Mouse (Mus musculus): ENCODE data around the gene Ctss. TPM values are rescaled to one million over a fixed set of nuclear protein-coding genes. Genes with fewer than 3 reads are reported as not detected.

The Ctss gene
- polyA plus RNA-seq, 1 experiment, result not detected

- WGBS, result 46% methylated on average over 2 of the region's 2 CpGs
- TF ChIP-seq POLR2A (IDR thresholded peaks at IDR 0.05; ENCODE audit: insufficient read depth, low read depth, low read length) (no peak), CTCF (IDR thresholded peaks at IDR 0.05; ENCODE audit: insufficient read depth, low read depth, low read length) (no peak)
- H3K4me3 ChIP-seq (ENCODE audit: insufficient read depth, low read depth, low read length), result no peak overlapping the region
- no peaks in the 10 kb centered on the region for H3K4me1 ChIP-seq (ENCODE audit: control insufficient read depth, insufficient read depth, low read length)
- no peak overlapping the region for H3K27ac ChIP-seq (ENCODE audit: insufficient read depth, low read depth, low read length)
Measured at GRCm38 (mm10) chr3:95502312-95502711, 24.3 kb upstream of the Ctss start.

GRCm38 (mm10) chr3:95509348-95509747 is 17.2 kb upstream of the Ctss start:
- H3K4me3 ChIP-seq (ENCODE audit: insufficient read depth, low read depth, low read length), result no peak overlapping the region
- TF ChIP-seq POLR2A (IDR thresholded peaks at IDR 0.05; ENCODE audit: insufficient read depth, low read depth, low read length), result no peak
- TF ChIP-seq CTCF (IDR thresholded peaks at IDR 0.05; ENCODE audit: insufficient read depth, low read depth, low read length), result no peak
- H3K4me1 ChIP-seq (ENCODE audit: control insufficient read depth, insufficient read depth, low read length), result peaks cover 2% of the 10 kb centered on the region; the same call in 1 of the 2 replicates
- H3K27ac ChIP-seq (ENCODE audit: insufficient read depth, low read depth, low read length), result no peak overlapping the region
- 73% methylated on average over 6 of the region's 6 CpGs for WGBS

- 73% methylated on average over 9 of the region's 9 CpGs for WGBS
Measured at GRCm38 (mm10) chr3:95511611-95512180, 14.9 kb upstream of the Ctss start.

DNA sequence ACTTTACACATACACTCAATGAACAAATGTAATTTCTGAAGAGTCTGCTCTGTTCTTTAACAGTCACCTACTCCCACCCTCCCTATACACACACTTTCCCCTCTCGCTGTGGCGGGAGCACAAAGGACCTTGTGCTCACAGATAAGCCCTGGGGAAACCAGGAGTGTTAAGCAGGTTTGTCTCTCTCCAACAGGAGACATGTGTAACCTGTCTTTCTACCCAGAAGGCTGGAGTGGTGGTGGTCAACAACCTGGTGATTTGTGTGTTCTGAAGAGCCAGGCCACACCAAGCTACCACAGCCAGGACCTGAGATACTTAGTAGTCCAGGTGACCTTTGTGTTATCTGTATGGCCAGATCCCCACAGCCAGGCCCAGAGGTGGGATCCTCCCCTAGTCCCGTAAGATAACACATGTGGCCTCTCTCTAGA is 10.0 kb upstream of the Ctss start:
- Histone ChIP-seq H3K4me3 (ENCODE audit: insufficient read depth, low read depth, low read length) (no peak overlapping the region), H3K27ac (ENCODE audit: insufficient read depth, low read depth, low read length) (no peak overlapping the region), H3K4me1 (ENCODE audit: control insufficient read depth, insufficient read depth, low read length) (peaks cover 7% of the 10 kb centered on the region)
- TF ChIP-seq POLR2A (IDR thresholded peaks at IDR 0.05; ENCODE audit: insufficient read depth, low read depth, low read length) (no peak), CTCF (IDR thresholded peaks at IDR 0.05; ENCODE audit: insufficient read depth, low read depth, low read length) (no peak)
- WGBS, result 78% methylated on average over 3 of the region's 3 CpGs

More at GRCm38 (mm10) chr3:95511611-95512180, 14.9 kb upstream of the Ctss start:
- no peak for TF ChIP-seq POLR2A (IDR thresholded peaks at IDR 0.05; ENCODE audit: insufficient read depth, low read depth, low read length)
- TF ChIP-seq CTCF (IDR thresholded peaks at IDR 0.05; ENCODE audit: insufficient read depth, low read depth, low read length), result no peak
- no peak overlapping the region for H3K4me3 ChIP-seq (ENCODE audit: insufficient read depth, low read depth, low read length)
- peaks cover 2% of the 10 kb centered on the region; the same call in 1 of the 2 replicates for H3K4me1 ChIP-seq (ENCODE audit: control insufficient read depth, insufficient read depth, low read length)
- H3K27ac ChIP-seq (ENCODE audit: insufficient read depth, low read depth, low read length), result no peak overlapping the region

DNA sequence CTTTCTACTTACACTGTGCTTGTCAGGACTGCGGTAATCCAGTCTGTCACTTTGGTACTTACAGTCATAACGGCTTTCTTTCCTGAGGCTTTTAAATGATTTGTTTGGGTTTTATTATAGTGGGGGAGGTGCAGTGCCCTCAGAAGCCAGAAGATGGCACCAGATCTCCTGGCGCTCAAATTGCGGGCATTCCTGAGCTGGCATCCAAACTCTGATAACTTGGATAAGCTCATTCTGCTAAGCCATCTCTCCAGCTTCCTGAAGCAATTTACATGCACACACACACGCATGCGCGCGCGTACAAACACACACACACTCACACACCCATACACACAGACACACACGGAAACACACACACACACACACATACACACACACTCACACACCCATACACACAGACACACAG is 9.1 kb upstream of the Ctss start:
- 9% methylated on average over 10 of the region's 10 CpGs for WGBS
- H3K4me3 ChIP-seq (ENCODE audit: insufficient read depth, low read depth, low read length), result no peak overlapping the region
- H3K27ac ChIP-seq (ENCODE audit: insufficient read depth, low read depth, low read length), result no peak overlapping the region
- peaks cover 4% of the 10 kb centered on the region for H3K4me1 ChIP-seq (ENCODE audit: control insufficient read depth, insufficient read depth, low read length)
- TF ChIP-seq POLR2A (IDR thresholded peaks at IDR 0.05; ENCODE audit: insufficient read depth, low read depth, low read length), result no peak
- peak; percentile 69 for TF ChIP-seq CTCF (IDR thresholded peaks at IDR 0.05; ENCODE audit: insufficient read depth, low read depth, low read length)

GRCm38 (mm10) chr3:95518891-95519290 is 7.7 kb upstream of the Ctss start:
- TF ChIP-seq CTCF (IDR thresholded peaks at IDR 0.05; ENCODE audit: insufficient read depth, low read depth, low read length) (no peak), POLR2A (IDR thresholded peaks at IDR 0.05; ENCODE audit: insufficient read depth, low read depth, low read length) (no peak)
- Histone ChIP-seq H3K27ac (ENCODE audit: insufficient read depth, low read depth, low read length) (no peak overlapping the region), H3K4me1 (ENCODE audit: control insufficient read depth, insufficient read depth, low read length) (peaks cover 4% of the 10 kb centered on the region), H3K4me3 (ENCODE audit: insufficient read depth, low read depth, low read length) (no peak overlapping the region)
- 35% methylated on average over 7 of the region's 7 CpGs for WGBS

DNA sequence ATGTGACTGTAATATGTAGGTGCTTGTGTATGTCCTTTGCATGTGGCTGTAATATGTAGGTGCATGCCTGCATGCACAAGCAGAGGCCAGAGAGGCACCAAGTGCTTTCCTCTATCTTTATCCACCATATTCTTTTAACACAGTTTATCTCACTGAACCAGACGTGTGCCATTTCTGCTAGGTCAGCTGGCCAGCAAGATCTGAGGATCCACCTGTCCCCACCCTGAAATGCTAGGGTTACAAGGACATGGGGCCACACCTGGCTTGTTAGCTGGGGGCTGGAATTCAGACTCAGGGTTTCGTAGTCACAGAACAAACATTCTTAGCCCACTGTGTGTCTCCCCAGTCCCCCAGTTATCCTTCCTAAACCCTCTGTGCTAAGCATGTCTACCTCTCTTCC is 7.3 kb upstream of the Ctss start:
- Histone ChIP-seq H3K27ac (ENCODE audit: insufficient read depth, low read depth, low read length) (no peak overlapping the region), H3K4me3 (ENCODE audit: insufficient read depth, low read depth, low read length) (no peak overlapping the region), H3K4me1 (ENCODE audit: control insufficient read depth, insufficient read depth, low read length) (peaks cover 4% of the 10 kb centered on the region)
- TF ChIP-seq CTCF (IDR thresholded peaks at IDR 0.05; ENCODE audit: insufficient read depth, low read depth, low read length) (no peak), POLR2A (IDR thresholded peaks at IDR 0.05; ENCODE audit: insufficient read depth, low read depth, low read length) (no peak)
- 85% methylated on average over 2 of the region's 2 CpGs for WGBS

- Histone ChIP-seq H3K4me3 (ENCODE audit: insufficient read depth, low read depth, low read length) (no peak overlapping the region), H3K27ac (ENCODE audit: insufficient read depth, low read depth, low read length) (no peak overlapping the region), H3K4me1 (ENCODE audit: control insufficient read depth, insufficient read depth, low read length) (peaks cover 4% of the 10 kb centered on the region)
- no peak for TF ChIP-seq CTCF (IDR thresholded peaks at IDR 0.05; ENCODE audit: insufficient read depth, low read depth, low read length)
- TF ChIP-seq POLR2A (IDR thresholded peaks at IDR 0.05; ENCODE audit: insufficient read depth, low read depth, low read length), result no peak
- WGBS, result 95% methylated on average over 3 of the region's 3 CpGs
Measured at GRCm38 (mm10) chr3:95520100-95520499, 6.5 kb upstream of the Ctss start.

- TF ChIP-seq POLR2A (IDR thresholded peaks at IDR 0.05; ENCODE audit: insufficient read depth, low read depth, low read length) (no peak), CTCF (IDR thresholded peaks at IDR 0.05; ENCODE audit: insufficient read depth, low read depth, low read length) (no peak)
- 88% methylated on average over 10 of the region's 10 CpGs for WGBS
- Histone ChIP-seq H3K4me1 (ENCODE audit: control insufficient read depth, insufficient read depth, low read length) (peaks cover 4% of the 10 kb centered on the region), H3K27ac (ENCODE audit: insufficient read depth, low read depth, low read length) (no peak overlapping the region), H3K4me3 (ENCODE audit: insufficient read depth, low read depth, low read length) (no peak overlapping the region)
Measured at GRCm38 (mm10) chr3:95521168-95521567, 5.4 kb upstream of the Ctss start.

All from olfactory bulb, adult 2 months (tissue).